Mouse (Mus musculus) lung, adult 2 months (tissue): ENCODE measurements around the gene Cyp4f13.

Experiments
- CTCF ChIP-seq: fragments of 200-500 bp; IDR thresholded peaks from 2 replicates; pipeline ENCODE4 v1.5.1; 2011; ENCODE audit warnings: mild to moderate bottlenecking, low read length, control low read depth; ENCODE audit not compliant: insufficient read depth
- POLR2A ChIP-seq: fragments of 200-500 bp; IDR thresholded peaks from 2 replicates; pipeline ENCODE4 v1.6.1; 2011; ENCODE audit warnings: low read depth, mild to moderate bottlenecking, control low read depth, low read length, borderline replicate concordance; ENCODE audit errors: extremely low read depth

- TF ChIP-seq POLR2A (no peak), CTCF (no peak)
Observed at GRCm38 (mm10) chr17:32939831-32940230, 7.4 kb downstream of the Cyp4f13 start.
